Mouse (Mus musculus): Measurements from ENCODE around the gene Krtap13. TPM values are rescaled to one million over a fixed set of nuclear protein-coding genes. Genes with fewer than 3 reads are reported as not detected.

Krtap13 gene
- total RNA-seq, 2 experiments from 2014 or later = not detected

DNA sequence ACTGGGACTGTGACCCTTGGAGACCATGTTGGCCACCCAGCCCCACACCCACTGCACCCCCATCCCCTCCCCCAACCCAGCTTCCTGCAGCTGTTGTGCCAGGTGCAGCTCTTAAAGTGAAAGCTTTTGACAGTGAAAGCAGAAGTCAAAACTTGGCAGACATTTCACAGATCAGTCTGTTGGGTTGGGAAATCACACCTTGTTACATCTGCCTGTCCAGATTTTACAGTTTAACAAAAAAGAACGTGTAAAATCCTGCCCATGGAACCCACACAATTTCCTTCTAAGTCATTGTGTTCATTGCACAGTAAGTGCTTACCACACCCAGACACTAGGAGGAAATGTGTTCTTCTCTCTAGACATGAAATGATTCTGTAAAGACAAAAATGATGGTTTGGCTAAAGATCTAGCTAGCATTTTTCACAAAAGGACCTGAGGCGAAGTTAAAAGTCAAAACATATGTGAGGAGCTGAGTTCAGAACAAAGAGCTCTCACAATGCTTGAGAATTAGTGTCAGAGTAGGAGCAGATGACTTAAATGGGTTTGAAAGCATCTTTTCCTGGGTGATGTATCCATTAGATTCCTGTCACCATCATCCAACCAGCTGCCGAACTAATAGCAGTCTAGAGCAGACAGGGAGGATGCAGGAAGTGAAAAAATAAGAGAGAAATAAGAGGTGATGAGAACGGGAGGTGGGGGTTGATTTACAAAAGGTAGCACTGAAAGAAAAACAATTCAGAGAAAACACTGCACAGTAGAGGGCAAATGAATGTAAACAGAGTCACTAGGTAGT, 50.2 kb downstream of the Krtap13 start:
- Histone ChIP-seq H3K27ac (no peak overlapping the region), H3K4me3 (no peak overlapping the region)
- no peak for TF ChIP-seq CTCF (conservative IDR thresholded peaks at IDR 0.05)
- DNase-seq (ENCODE audit: low spot score in 2 of 2) = no peak

Other genes starting within 250 kb of the Krtap13 start
- gene Cldn17, start 244.7 kb downstream of the Krtap13 start, total RNA-seq (2021) = not detected
- not detected for gene Cldn8, start 188.5 kb downstream of the Krtap13 start, total RNA-seq (2021)
- gene Krtap24-1, start 139.4 kb downstream of the Krtap13 start, total RNA-seq (2021) = not detected
- not detected for gene 2310079G19Rik, start 124.0 kb downstream of the Krtap13 start, total RNA-seq (2021)
- gene Krtap26-1, start 103.8 kb downstream of the Krtap13 start, total RNA-seq (2021) = not detected
- gene Krtap27-1, start 80.0 kb downstream of the Krtap13 start, total RNA-seq (2021) = not detected
- not detected for gene 2310061N02Rik, start 43.7 kb downstream of the Krtap13 start, total RNA-seq (2021)
- gene Krtap13-1, start 22.8 kb downstream of the Krtap13 start, total RNA-seq (2021) = not detected
- gene 2310034C09Rik, start 7.2 kb upstream of the Krtap13 start, total RNA-seq (2021) = not detected
- not detected for gene 2310057N15Rik, start 22.6 kb upstream of the Krtap13 start, total RNA-seq (2021)
- not detected for gene Gm5965, start 26.3 kb upstream of the Krtap13 start, total RNA-seq (2021)
- not detected for gene Gm20741, start 60.6 kb upstream of the Krtap13 start, total RNA-seq (2021)
- not detected for gene Krtap15, start 68.6 kb upstream of the Krtap13 start, total RNA-seq (2021)
- gene Krtap14, start 74.5 kb upstream of the Krtap13 start, total RNA-seq (2021) = not detected
- not detected for gene Krtap19-1, start 117.8 kb upstream of the Krtap13 start, total RNA-seq (2021)
- not detected for gene Krtap19-2, start 122.6 kb upstream of the Krtap13 start, total RNA-seq (2021)
- gene Krtap19-3, start 126.4 kb upstream of the Krtap13 start, total RNA-seq (2021) = not detected
- not detected for gene Krtap19-4, start 133.5 kb upstream of the Krtap13 start, total RNA-seq (2021)
- gene Krtap19-5, start 144.8 kb upstream of the Krtap13 start, total RNA-seq (2021) = not detected
- not detected for gene Krtap19-9b, start 180.6 kb upstream of the Krtap13 start, total RNA-seq (2021)
- not detected for gene Krtap16-3, start 211.2 kb upstream of the Krtap13 start, total RNA-seq (2021)

Measured in layer of hippocampus, adult 2 months (tissue).